Mouse (Mus musculus) kidney, postnatal 4 days (tissue): ENCODE data around the gene Hus1.

Source experiments
- DNase-seq, 2 experiments: peaks; one replicate each; pipeline ENCODE4 v3.0.0; 2021; ENCODE audit warnings: mixed read lengths in 2 of 2

Hus1 gene

DNA sequence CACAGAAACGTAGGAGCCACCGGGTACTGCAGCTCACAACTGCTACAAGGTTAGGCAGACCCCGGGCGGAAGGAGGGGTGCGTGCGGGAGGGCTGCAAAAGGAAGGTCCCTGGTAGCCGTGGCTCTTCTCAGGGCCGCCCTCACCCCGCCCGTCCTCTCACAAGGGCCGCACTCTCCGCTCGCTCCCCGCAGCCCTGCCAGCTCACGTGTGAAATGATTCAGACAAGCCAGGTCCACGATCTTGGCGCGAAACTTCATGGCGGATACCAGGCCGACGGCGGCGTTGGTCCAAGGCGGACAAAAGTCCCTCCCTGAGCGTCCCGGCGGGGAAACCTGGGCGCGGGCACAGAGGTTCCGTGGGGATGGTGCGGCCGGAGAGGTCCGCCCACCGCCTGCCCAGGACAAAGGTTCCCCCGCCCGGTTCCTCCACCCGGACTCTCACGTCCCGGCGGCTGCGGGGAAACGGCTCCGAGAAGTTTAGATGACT, at the start of gene Hus1:
Gene Hus1 (minus strand): TSS at position 339 of the 487 bp plus-strand sequence.
- DNase-seq: peak; percentile 92 to 94

DNA sequence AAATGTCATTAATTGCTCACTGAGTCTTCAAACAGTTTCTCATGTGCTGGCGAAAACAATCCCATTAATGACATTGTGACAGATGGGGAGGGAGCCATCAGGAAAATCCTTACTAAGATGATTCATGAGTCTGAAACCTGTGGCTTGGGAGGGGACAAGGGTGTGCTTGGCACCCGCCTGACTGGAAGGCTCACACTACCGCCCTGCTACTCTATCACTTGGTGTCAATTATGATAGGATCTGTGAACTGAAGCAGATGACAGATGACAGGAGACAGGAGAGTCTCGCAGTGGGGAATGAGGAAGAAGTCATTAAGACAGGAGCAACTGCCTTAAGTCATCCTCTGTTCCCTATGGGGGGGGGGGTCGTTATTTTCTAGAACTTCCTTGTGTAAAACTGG, 49.5 kb upstream of the Hus1 start:
- DNase-seq: no peak

DNA sequence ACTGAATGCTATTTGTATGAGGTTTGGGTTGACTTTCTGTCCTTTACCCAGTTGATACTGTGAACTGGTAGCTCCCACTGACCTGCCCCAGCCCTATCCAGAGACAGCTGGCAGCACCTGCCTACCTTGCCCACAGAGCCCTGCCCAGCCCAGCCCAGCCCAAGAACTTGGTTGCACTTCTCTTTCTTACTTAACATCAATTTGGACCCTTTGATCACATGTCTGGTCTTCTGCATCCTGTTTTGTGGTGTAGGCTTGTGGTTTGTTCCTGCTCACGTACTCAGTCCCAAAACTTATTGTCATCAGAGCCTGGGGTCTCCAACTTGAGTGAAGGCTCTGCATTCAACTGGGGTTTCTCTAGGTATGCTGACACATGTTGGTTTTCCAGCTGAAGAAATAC, 49.0 kb upstream of the Hus1 start:
- no peak for DNase-seq

DNA sequence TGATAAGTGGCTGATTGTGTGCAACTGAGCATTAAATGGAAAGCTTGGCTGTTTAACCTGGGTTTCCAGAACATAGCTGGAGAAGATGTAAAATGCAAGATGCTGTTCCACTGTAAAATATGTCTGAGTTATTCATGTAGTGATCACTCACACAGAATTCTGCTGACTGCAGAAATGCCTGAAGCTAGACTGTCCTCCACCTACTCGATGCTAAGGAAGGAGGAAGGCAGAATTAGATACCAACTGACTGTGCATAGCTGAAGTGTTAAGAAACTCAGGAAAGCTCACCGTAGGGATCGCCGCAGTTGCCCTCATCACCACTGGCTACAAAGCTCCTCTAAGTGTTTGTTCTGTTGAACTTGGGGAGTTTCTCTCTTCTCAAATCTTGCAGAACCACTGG, 46.7 kb upstream of the Hus1 start:
- no peak for DNase-seq

DNA sequence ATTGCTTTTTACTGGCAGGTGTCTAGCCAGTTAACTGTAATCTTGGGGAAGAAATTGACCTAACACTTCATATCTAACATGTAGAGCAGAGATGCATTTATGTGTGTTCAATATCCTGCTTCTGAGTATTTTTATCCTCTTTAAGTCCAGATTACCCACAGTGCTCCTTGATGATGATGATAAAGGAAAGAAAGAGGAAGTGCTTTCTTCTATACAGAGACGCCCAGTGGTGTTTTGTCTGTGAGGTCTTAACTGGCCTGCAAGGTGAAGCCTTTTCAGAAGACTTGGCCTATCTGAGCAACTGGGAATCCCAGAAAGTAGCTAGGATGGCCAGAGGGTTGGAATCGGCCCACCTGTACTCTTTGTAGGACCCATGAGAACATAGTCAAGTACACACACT, 45.9 kb upstream of the Hus1 start:
- DNase-seq: no peak

DNA sequence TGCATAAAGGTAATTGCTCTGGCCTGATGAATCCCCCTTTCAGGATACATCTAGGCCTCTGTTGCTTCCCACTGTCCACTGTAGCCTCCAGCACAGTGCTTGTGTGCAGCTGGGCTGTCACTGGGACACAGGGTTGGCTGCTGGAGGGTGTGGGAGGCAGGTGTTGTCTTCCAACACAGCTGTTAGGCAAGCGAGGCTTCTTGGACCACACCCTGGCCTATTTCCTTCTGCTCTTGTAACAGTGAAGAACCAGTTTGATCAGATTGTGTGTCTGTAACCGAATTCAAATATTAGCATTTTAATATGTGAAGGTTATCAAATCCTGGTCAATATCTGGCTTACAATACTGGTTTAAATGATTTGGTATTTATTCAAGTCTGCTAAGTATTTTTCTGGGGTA, 40.9 kb upstream of the Hus1 start:
- DNase-seq: no peak

DNA sequence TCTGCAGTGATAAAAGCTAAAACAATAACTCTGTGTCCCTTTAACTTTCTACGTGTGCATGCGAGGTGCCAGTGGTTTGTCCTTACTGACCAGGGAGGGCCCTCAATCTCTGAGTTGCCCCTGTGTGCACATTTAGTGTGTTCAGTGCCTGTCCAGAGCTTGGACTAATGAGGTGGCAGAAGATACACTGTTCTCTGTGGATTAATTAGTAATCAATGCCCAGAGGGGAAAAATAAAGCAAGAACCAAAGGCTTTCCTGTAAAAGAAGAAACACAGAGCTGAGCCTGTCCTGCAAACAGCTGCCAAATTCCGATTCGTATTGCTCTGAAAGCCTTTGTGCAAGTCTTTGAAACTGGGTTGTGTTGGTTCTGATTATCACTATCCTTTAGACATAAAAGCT, 39.2 kb upstream of the Hus1 start:
- no peak for DNase-seq

DNA sequence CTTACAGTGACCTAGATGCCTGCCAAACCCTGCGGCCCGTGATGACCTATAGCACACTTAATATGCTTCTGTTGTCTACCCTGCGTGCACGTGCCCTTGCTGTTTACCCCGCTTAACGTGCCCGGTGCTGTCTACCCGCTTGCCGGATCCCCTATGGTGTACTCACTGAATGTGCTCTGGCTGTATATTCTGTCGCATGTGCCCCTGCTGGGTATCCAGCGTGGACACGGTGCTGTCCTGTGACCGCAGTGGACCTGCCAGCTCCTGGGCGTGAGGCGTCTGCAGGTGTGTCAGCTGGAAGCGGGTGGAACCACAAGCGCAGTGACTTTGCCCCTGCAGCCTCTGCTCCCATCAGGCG, 37.7 kb upstream of the Hus1 start, which contains the start of gene Sun3:
Gene Sun3 (minus strand): TSS at position 289 of the 358 bp plus-strand sequence.
- DNase-seq: peak in 1 of 2 experiments; percentile 54

DNA sequence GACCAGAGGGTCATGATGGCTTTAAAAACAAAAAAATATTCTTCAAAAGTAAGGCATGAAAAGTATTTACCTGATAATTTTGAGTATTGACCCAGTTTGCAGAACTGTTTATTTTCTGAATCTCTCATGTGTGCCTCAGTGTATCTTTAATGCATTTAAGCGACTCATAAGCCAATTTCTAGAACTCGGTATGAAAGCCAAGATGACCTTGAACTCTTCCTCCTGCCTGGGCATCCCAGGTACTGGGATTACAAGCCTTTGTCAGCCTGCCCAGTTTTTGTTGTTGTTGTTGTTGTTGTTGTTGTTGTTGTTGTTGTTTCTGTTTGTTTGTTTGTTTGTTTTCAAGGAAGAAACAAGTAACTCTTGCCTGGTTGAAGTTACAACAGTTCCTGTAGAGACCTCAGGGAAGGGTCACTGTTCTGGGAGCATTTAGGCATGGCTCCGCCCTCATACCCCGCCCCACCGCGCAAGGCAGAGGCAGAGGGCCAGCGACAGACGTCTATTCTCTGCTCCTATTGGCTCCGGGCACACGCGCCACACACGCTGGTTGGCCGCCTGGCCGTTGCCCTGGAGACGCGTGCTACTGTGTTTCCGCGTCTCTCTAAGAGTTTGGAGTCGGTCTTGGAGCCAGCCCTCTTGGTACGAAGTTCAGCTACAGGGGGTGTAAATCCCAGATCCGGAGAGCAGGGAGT, 37.2 kb upstream of the Hus1 start, which contains the start of gene Gm11992:
Gene Gm11992 (plus strand): TSS at position 584 of the 692 bp plus-strand sequence.
- peak; percentile 91 to 94 for DNase-seq

DNA sequence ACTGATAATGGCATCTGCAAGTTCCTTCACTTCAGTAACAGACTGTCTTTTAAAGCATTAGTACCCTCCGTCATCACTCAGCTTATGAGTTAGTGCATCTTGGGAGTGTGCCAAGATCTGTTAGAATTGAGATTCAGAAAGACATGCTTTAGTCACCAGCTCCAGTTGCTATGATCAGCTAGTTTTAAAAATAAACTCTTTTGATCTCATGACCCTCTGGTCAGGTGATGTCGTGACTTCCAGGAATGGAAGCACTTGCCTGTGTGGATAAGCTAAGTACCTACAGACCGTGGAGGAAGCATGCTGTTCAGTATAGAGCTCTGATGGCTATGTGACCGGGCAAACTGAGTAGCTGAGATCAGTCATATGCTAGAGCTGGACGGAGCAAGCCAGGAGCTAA, 36.1 kb upstream of the Hus1 start:
- no peak for DNase-seq

DNA sequence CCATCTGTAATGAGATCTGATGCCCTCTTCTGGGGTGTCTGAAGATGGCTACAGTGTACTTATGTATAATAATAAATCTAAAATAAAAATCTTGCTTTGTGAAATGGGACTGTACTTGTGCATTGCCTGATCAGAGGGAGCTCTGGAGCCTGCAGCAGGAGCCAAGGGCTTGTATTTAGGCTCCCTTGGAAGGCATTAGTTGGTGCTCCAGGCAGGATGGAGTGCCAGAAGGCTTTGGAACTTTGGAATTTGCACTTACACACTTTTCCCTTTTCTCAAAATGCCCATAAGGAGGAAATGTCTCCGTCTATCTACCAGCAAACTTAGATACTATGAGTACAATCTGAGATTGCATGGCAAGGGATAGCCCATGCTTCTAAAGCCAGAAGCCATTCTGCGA, 35.6 kb upstream of the Hus1 start:
- no peak for DNase-seq

DNA sequence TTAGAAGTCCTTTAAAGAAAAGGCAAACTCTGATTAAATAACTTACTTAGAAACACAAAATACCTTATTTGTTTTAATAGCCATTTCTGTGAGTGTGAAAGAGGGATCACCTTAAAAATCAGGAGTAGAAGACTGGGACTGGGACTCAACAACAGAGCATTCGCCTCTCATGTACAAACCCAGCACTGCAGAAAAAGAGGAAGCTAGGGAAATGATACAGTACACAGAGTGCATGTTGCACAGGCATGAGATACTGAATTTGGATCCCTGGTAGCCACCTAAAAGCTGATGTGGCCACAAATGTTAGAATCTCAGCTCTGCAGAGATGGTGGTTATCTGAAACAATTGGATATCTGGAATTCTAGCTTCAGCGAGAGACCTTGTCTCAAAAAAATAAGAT, 20.5 kb upstream of the Hus1 start:
- DNase-seq: no peak

DNA sequence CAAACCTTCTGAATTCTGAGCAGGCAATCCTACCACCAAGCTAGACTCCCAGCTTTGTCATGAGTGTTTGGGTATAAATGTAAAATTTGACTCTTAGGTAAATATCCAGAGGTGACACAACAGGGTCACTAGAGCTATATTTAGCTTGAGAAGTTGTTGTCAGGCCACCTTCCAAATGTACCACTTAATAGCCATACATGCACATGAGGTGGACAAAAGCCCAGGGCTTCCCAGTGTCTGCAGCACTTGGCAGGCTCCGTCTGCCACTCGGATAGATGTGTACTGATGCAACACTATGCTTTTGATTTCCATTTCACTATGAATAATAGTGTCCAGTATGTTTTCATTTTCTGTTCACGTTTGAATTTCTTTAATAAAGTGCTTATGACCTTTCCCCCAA, 14.2 kb upstream of the Hus1 start:
- DNase-seq: no peak

DNA sequence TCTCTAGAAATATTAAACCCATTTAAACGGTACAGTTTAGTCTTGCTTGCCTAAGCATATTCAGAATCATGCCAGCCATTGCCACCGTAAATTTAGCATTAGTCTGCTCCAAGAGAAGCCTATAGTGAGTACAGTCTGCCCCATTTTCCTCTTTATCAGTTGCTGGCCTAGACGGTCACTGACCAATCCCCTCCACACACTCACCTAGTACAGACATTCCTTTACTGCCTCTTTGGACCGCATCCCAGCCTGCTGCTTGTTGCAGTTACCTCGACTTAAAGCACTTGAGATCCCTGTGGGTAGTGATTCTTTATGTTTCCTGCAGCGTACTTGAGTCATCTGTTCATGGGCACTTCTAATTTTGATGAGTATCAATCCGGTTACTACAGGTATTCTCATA, 13.8 kb upstream of the Hus1 start:
- DNase-seq: no peak

DNA sequence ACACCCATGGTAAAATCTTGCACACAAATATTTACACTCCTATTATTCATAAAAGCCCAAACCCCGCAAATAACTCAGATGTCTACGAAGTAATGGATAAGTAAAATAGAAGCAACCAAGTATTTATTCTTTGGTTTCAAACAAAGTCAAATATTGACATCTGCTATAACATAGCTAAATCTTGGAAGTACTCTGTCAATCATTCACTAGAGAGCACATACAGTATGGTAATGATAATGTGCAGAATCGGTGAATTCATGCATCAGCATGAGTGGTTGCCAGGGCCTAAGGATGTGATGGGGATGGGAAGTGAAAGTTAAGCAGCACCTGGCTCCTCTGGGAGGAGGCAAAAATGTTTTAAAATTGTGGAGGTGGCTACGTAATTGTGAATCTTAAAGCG, 9.2 kb upstream of the Hus1 start:
- DNase-seq: no peak

DNA sequence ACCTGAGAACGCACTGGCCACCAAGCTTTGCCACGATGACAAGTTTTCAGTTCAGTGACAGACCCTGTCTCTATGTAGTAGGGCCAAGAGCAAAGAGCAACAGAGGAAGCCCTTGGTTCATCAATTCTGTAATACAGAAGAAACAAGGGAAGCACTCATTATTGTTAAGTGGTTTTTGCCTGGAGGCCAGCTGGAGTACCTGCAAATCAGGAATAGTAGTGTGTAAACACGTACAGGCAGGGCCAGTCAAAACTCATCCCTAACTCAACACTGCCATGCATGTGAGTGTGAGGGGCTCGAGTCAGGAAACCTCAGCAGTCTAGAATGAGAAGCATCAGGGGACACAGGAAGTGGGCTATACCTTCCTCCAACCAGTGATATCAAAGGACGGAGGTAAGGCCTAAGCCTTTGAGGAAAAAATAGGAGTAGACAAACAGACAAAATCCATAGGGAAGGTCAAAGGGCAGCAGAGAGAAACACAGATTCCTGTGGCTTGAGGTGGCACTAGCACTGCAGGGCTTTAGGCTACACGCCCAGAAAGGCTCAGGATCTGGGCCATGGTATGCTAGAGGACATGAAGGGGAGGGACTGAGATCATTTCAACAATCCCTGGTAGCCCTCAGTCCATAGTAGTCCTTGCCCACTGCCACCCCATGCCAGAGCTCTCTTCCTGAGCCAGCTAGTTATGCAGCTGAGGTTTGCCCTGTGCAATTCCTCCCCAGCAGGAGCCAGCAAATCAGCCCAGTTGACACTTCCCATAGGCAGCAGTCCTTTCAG, 7.7 kb upstream of the Hus1 start:
- DNase-seq: no peak

DNA sequence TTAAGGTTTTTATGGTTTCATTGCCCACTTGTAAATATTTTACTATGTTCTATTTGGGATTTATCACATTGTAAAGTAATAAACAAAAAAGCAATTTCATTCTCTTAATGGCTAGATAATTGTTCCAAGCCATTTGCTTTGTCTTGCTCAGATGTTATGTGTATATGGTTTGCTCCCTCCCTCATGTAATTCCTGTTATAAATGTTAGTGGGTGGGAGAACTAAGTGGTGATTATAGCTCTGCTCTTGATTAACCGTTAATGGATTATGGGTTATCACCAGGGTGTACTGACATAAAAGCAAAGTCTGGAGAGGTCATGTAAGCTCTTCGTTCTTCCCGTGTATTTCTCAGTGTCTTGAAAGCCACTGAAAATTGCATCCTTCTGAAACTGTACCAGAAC, 3.7 kb upstream of the Hus1 start:
- DNase-seq: no peak

DNA sequence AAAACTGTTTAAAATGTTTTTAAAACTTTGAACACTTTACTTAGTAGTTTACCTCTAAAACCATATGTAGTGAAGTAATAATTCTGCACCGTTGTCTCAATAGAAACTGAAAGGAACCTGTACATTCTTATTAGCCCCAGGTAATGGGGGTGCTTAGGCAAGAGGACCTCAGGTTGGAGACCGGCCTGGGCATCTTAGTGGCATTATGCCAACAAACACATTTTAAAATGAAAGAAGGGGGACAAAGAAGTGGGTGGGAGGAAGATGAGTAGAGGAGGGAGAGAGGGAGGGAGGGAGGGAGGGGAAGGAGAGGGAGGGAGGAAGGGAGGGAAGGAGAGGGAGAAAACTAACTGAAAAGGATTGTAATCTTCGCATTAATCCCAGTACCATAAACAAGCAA, 357 bp upstream of the Hus1 start:
- no peak for DNase-seq

DNA sequence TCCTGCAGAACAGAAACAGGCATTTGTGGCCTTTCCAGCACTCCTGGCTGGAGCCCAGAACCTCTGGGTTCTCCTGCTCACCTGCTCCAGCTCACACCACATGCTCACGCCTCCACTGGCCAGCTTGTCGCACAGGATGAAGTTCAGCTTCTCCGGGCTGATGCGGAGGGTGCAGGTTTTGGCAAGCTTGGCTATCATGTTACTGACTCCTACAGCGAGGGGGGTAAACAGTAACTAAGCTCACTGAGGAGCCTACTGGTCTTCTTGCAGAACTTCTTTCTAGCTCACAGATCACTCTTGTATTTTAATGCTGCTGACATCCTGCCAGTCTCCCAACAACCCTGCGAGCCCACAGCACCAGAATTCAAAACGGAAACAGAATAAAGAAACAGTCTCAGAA, 575 bp downstream of the Hus1 start:
- DNase-seq: peak; percentile 55 to 76

DNA sequence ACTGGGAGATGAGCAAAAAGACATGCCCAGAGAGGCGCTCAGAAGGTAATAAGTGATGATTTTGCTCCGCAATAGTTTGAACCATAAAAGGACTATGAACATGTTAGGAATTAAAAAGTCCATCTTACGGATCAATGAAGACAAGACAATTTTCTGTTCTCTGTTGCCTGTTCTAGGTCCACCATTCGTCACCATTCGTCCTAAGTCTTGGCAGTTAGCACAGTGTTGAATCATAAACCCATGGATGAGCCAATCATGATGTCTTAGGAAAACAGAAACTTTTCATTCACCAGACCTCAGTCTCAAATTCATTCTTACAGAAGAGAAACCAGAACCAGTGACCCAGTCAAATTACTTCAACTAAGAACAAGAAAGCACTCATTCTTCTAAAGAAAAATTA, 2.2 kb downstream of the Hus1 start:
- DNase-seq: no peak

DNA sequence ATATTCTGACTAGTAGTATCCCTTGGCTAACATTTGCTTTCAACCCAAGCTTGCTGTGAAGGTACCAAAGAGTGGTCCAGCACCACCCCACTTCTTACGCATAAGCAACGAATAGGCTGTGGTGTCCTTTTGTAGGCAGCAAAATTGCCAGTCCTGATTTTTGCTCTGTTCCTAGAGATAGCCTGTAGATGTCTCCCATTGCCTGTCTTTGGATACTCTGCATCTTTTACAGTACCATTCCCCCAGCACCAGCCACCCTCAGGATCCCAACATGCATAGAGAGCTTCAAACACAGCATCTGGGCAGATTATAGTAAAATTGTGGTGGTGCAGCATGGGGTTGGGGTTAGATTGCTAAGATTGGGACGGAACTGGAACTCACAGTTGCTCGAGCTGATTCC, 22.9 kb downstream of the Hus1 start:
- DNase-seq: no peak

DNA sequence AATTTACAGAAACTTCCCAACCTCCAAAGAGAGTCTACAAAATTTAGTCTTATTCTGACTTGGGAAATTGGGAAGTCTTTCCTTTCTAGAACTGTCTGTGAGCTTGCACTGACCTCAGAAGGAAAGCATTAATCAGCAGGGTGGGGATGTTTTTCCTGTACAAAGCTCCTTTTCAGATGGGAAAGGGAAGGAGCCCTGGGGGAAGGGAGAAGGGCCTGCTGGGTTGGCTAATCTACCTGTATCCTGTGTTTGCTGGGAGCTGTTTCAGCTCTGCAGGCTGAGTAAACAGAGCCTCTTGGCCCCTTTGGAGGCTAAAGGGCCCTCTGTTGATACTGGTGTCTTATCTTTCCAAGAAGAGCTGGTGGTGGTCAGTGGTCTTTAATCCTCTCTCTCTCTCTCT, 24.9 kb downstream of the Hus1 start:
- peak; percentile 14 to 41 for DNase-seq

DNA sequence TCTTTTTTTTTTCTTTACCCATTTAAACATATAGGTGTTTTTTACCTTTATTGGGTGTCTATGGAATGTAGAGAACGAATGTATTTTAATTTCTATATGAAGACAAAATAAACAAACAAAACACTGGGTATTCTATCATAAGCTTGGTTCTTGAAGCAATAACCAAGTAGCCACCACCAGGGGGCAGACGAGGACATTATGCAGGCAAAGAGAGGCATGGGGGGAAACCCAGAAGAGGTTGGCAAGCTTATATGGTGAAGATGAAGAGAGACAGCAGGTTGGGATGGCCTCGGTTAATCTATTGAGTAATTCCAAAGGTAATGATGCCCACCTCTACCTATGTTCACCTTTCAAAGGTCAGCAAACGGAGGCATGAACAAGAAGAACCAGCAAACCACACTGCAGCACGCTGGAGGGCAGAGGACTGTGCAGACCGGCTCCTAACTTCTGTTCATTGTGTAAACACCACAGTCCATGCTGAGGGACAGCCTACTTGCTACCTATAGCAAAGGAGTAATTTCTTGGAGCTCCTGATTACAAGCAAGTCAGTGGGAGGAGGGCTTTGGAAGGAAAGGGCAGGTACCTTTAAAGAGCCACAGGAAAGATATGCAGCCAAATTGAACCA, 27.6 kb downstream of the Hus1 start:
- peak; percentile 89 for DNase-seq

DNA sequence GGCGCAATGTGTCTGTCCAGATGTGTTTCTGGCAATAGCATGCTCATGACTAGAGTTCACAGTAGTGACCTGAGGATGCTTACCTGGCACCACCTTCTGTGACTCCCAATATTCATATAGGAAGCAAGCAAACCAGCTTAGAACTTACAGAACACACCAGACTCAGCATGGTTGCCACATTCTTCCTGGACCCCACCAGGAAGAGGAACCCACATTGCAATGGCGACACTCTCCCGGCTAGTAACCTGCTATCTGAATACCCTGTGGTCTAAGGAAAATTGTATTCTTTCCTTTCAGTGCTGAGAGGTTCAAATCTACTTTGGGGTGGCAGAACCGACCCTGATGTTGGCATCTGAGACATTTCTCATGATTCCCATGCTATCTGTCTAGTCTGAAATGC, 32.8 kb downstream of the Hus1 start:
- no peak for DNase-seq
